Mouse (Mus musculus): ENCODE measurements around the gene 3110082I17Rik. TPM values are rescaled to one million over a fixed set of nuclear protein-coding genes. Genes with fewer than 3 reads are reported as not detected.

Gene 3110082I17Rik
- polyA plus RNA-seq, 1 experiment from 2014 or later: 39.7 TPM

DNA sequence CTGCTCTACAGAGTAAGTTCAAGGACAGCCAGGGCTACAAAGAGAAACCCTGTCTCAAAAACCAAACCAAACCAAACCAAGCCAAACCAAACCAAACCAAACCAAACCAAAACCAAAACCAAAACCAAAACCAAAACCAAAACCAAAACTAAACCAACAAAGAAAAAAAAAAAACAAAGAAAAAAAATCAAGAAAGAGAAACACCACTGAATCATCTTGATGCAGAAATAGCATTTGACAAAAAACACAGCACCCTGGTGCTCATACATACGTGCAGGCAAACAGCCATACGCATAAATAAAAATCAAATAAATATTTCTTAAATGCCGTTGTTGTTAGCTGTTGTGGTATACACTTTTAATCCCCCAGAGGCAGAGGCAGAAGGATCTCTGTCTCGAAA lies 149.8 kb downstream of the 3110082I17Rik start:
- ATAC-seq (ENCODE audit: insufficient number of reproducible peaks, low FRiP score, low TSS enrichment, low read depth) (no peak), DNase-seq (ENCODE audit: low spot score) (no peak)
- Histone ChIP-seq H3K4me2 (ENCODE audit: low read depth, severe bottlenecking) (no peak overlapping the region), H3K27ac (replicated peaks; ENCODE audit: low read depth, low read length) (no peak overlapping the region), H3K4me3 (ENCODE audit: low read depth, low read length) (no peak overlapping the region), H3K9ac (ENCODE audit: low read length) (no peak overlapping the region), H3K27me3 (ENCODE audit: control insufficient read depth, insufficient read depth, low read length) (no peaks in the 10 kb centered on the region), H3K9me3 (ENCODE audit: control insufficient read depth, low read length) (no peaks in the 10 kb centered on the region), H3K36me3 (ENCODE audit: control insufficient read depth, insufficient read depth, low read length) (no peaks in the 10 kb centered on the region; the same call in 1 of the 2 replicates), H3K4me1 (ENCODE audit: control insufficient read depth, insufficient read depth, low read length) (no peaks in the 10 kb centered on the region)
- WGBS: 88% methylated on average over 4 of the region's 4 CpGs

DNA sequence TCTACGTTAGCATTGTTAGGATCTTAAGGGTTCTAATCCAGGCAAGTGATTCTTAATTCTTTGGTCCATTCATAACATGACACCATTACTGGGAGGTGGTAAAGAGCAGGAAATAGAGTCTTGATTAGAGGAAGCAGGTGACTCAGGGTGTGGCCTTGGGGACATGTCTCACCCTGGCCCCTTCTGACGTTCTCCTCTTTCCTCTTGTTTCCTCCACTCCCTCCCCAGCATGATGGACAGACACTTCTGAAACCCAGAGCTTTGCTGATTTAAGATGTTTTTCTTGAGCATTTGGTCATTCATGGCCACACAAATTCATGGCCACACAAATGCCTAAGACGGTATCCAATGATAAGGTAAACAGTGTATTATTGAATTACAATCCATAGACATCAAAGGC lies 150.4 kb downstream of the 3110082I17Rik start:
- no peak for DNase-seq (ENCODE audit: low spot score)
- no peaks in the 10 kb centered on the region for H3K4me1 ChIP-seq (ENCODE audit: control insufficient read depth, insufficient read depth, low read length)
- H3K27ac ChIP-seq (replicated peaks; ENCODE audit: low read depth, low read length): no peak overlapping the region
- no peak for ATAC-seq (ENCODE audit: insufficient number of reproducible peaks, low FRiP score, low TSS enrichment, low read depth)
- no peak overlapping the region for H3K9ac ChIP-seq (ENCODE audit: low read length)
- H3K36me3 ChIP-seq (ENCODE audit: control insufficient read depth, insufficient read depth, low read length): no peaks in the 10 kb centered on the region; the same call in 1 of the 2 replicates
- WGBS: 80% methylated on average over 3 of the region's 3 CpGs
- H3K9me3 ChIP-seq (ENCODE audit: control insufficient read depth, low read length): no peaks in the 10 kb centered on the region
- H3K4me3 ChIP-seq (ENCODE audit: low read depth, low read length): no peak overlapping the region
- no peak overlapping the region for H3K4me2 ChIP-seq (ENCODE audit: low read depth, severe bottlenecking)
- no peaks in the 10 kb centered on the region for H3K27me3 ChIP-seq (ENCODE audit: control insufficient read depth, insufficient read depth, low read length)

MicroRNAs within 50 kb of the gene (microRNA counts, 519-probe panel; counts per million panel counts)
- microRNA mmu-miR-339-3p: not detected
- microRNA mmu-miR-339-5p: not detected

Small RNA genes lying within 50 kb of the gene (microRNA-seq; reads per million reads assigned to microRNA genes)
- 392 reads per million, percentile 65 among the genes with 10 or more reads in this experiment for gene Mir339

Other genes with a start within 250 kb of the 3110082I17Rik start
- gene Get4, start 208.2 kb downstream of the 3110082I17Rik start, polyA plus RNA-seq (2014; fragmentation: Nextera tagmentation; extraction: Ambion mirVana): 148 and 159 TPM in 2 replicates
- 0.17 and 0.69 TPM in 2 replicates for gene Adap1, start 134.9 kb downstream of the 3110082I17Rik start, polyA plus RNA-seq (2014; fragmentation: Nextera tagmentation; extraction: Ambion mirVana)
- 117 and 120 TPM in 2 replicates for gene Cox19, start 109.1 kb downstream of the 3110082I17Rik start, polyA plus RNA-seq (2014; fragmentation: Nextera tagmentation; extraction: Ambion mirVana)
- not detected in 2 replicates for gene Cyp2w1, start 107.9 kb downstream of the 3110082I17Rik start, polyA plus RNA-seq (2014; fragmentation: Nextera tagmentation; extraction: Ambion mirVana)
- gene Gpr146, start 82.8 kb downstream of the 3110082I17Rik start, polyA plus RNA-seq (2014; fragmentation: Nextera tagmentation; extraction: Ambion mirVana): 1.9 and 2.3 TPM in 2 replicates
- 0.62 and 0.89 TPM in 2 replicates for gene C130050O18Rik, start 55.2 kb downstream of the 3110082I17Rik start, polyA plus RNA-seq (2014; fragmentation: Nextera tagmentation; extraction: Ambion mirVana)
- gene Gper1, start 37.4 kb downstream of the 3110082I17Rik start, polyA plus RNA-seq (2014; fragmentation: Nextera tagmentation; extraction: Ambion mirVana): 0.80 and 1.1 TPM in 2 replicates
- 8.0 and 9.1 TPM in 2 replicates for gene Zfand2a, start 24.0 kb upstream of the 3110082I17Rik start, polyA plus RNA-seq (2014; fragmentation: Nextera tagmentation; extraction: Ambion mirVana)
- 0.08 and 0.21 TPM in 2 replicates for gene Uncx, start 83.0 kb upstream of the 3110082I17Rik start, polyA plus RNA-seq (2014; fragmentation: Nextera tagmentation; extraction: Ambion mirVana)